Mouse (Mus musculus): Measurements from ENCODE around the gene D130043K22Rik. TPM values are rescaled to one million over a fixed set of nuclear protein-coding genes. Genes with fewer than 3 reads are reported as not detected.

Gene D130043K22Rik
- total RNA-seq, 2 experiments from 2014 or later, result 0.34 TPM; not detected in 1

DNA sequence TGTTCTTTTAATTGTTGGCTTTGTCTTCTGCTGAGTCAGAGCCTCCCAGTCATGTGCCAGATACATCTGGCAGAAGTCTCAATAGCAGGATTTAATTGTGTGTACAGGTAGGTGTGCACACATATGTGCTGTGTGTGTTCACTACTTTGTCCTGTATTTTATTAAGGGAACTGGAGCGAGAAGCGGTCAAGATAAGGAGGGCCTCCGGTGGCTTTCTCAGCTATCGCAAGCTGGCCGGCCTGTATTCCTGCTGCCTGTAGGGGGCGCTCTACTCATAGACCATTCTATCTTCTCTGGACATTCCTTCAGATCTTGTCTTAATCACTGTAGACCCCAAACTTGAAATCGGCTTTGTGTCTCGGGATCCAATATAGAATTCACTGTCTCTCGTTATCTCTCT, 93.7 kb downstream of the D130043K22Rik start:
- no peak for ATAC-seq (replicated peaks; ENCODE audit: low FRiP score, poor library complexity, severe bottlenecking)

DNA sequence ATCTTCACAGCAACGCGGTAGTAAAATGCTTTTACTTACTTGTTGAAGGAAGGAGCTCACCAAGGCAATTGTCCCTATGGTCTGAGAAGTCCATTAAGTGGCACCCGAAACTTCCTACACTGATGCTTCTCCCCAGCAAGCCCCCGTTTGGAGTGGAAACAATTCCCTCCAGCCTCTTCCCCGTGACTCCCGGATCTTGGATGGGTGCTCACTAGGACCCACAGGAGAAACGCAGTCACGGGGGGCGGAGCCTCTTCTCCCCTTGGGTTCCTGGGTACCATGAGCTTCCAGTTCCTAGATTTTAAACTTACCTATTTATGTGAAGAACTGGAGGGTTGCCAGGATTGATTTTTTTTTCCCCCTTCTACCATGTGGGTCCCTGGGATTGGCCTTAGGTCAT, 94.5 kb downstream of the D130043K22Rik start:
- ATAC-seq (replicated peaks; ENCODE audit: low FRiP score, poor library complexity, severe bottlenecking), result no peak

DNA sequence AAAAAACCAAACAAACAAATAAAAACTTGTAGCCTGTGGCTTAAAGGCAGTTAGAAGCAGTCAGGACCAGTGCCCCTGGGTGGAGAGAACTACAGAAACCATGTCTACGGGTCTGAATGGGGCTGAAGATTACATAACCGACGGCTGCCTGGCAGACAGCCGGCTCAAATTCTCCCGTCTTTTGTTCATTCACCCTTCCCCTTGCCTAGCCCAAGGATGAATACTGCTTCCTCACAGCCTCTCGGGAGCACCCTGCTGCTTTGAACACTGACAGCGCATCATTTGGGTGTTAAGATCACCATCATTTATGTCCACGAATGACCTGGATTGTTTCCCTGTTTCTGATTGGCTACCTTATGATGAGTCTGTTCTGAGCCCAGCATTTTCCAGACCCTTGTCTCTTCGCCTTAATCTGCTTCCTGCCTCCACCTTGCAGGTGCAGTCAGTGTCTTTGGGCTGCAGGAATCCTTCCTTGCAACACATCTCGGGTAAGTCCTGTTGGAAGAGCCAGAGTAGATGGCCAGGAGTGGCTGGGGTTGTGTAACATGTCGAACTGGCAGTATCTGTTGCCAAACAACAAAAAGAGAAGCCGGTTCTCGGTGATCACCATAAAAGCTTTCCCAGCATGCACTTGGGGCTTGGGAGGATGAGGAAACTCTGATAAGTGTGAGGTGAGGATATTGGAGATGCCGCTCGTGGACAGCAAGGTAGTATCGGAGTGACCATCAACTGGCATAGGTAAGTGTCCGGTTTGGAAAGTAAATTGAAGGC, 97.8 kb downstream of the D130043K22Rik start, which contains the start of gene Gpld1:
Gpld1 (plus strand) TSS at position 641 of the 771 bp plus-strand sequence.
- ATAC-seq (replicated peaks; ENCODE audit: low FRiP score, poor library complexity, severe bottlenecking), result no peak

DNA sequence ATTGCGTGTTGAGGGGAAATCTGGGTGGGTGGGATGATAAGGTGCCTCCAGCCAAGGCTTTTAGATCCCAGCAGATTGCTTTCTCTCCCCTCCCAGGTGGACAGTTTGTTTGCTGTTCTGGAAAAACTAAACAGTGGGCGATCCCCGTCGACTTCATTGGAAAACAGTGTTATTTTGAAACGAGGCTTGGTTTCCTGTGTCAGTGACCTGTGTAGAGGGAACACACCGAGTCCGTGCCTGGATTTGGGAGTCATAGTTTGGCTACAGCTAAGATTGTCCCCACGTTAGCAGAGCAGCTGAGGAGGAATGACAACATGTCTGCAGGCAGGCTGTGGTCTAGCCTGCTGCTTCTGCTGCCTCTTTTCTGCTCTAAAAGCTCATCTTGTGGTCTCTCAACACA, 98.4 kb downstream of the D130043K22Rik start:
- no peak for ATAC-seq (replicated peaks; ENCODE audit: low FRiP score, poor library complexity, severe bottlenecking)

DNA sequence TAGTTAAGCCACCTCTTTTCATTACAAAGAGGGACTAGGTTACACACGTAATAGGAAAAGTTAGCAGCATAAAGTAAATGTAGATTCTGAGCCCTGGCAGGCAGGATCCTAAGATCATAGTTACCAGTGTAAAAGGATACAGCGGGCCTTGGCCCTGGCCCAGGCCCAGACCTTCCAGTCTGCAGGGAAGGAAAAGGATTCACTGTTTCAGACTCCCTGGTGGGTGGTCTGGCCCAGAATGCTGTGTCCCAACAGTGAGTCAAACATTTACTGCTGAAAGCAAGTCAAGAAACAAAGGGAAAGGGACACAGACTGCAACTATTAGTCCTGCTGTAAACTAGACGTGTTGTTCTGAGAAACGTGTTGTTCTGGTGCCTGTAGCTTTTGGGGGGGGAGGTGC, 100.6 kb downstream of the D130043K22Rik start:
- ATAC-seq (replicated peaks; ENCODE audit: low FRiP score, poor library complexity, severe bottlenecking), result no peak

DNA sequence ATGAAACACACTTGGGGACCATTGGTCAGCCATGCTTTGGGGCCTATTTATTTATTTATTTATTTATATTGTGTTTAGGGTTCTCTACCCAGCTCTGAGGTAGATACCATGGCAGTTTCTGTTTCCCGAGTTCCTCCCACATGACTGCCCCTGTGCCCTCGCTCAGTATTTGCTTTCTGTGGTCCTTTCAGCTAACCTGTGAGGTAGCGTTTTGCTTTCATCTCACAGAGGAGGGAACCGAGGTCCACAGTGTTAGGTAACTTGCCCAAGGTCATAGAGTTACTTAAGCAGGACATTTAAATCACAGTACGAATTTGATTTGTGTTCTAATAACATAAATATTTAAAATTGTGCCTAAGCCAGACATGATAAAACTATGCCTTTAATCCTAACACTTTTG, 102.2 kb downstream of the D130043K22Rik start:
- ATAC-seq (replicated peaks; ENCODE audit: low FRiP score, poor library complexity, severe bottlenecking), result no peak

DNA sequence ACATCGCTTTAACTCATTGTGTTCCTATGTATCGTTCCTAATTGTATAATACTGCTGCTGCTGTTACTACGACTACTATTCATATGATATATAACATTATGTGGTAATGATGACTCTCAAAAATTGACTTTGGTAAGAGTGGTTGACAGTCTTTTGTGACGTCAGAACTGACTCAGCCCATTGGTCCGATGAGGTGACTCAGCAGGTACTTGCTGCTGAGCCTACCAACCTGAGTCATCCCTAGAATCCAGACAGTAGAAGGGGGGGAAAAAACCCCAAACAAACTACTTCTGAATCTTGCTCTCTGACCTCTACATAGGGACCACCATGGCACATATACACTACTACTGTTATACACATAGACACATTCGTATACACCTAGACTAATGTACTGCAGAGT, 103.9 kb downstream of the D130043K22Rik start:
- no peak for ATAC-seq (replicated peaks; ENCODE audit: low FRiP score, poor library complexity, severe bottlenecking)

Other genes with a start within 250 kb of the D130043K22Rik start
- not detected in 2 replicates for gene Armh2, start 103.9 kb upstream of the D130043K22Rik start, total RNA-seq (2015; ENCODE audit: low replicate concordance)
- 2.0 TPM in 1 of 2 replicates, not detected in the other for gene Armh2, start 103.9 kb upstream of the D130043K22Rik start, total RNA-seq (2017; ENCODE audit: low replicate concordance)
- gene Gmnn, start 83.2 kb upstream of the D130043K22Rik start, total RNA-seq (2015; ENCODE audit: low replicate concordance), result 87.6 and 105 TPM in 2 replicates
- 108 and 135 TPM in 2 replicates for gene Gmnn, start 83.2 kb upstream of the D130043K22Rik start, total RNA-seq (2017; ENCODE audit: low replicate concordance)
- 110 and 132 TPM in 2 replicates for gene BC005537, start 43.5 kb upstream of the D130043K22Rik start, total RNA-seq (2015; ENCODE audit: low replicate concordance)
- 106 and 118 TPM in 2 replicates for gene BC005537, start 43.5 kb upstream of the D130043K22Rik start, total RNA-seq (2017; ENCODE audit: low replicate concordance)
- 27.8 and 32.5 TPM in 2 replicates for gene Acot13, start 13.6 kb upstream of the D130043K22Rik start, total RNA-seq (2015; ENCODE audit: low replicate concordance)
- 12.4 and 17.3 TPM in 2 replicates for gene Acot13, start 13.6 kb upstream of the D130043K22Rik start, total RNA-seq (2017; ENCODE audit: low replicate concordance)
- gene Tdp2, start 13.5 kb upstream of the D130043K22Rik start, total RNA-seq (2015; ENCODE audit: low replicate concordance), result 16.3 and 25.7 TPM in 2 replicates
- 16.3 and 17.6 TPM in 2 replicates for gene Tdp2, start 13.5 kb upstream of the D130043K22Rik start, total RNA-seq (2017; ENCODE audit: low replicate concordance)
- gene Aldh5a1, start 92.5 kb downstream of the D130043K22Rik start, total RNA-seq (2015; ENCODE audit: low replicate concordance), result 0.21 and 0.38 TPM in 2 replicates
- gene Aldh5a1, start 92.5 kb downstream of the D130043K22Rik start, total RNA-seq (2017; ENCODE audit: low replicate concordance), result 0.56 TPM in 1 of 2 replicates, not detected in the other
- not detected in 2 replicates for gene Gpld1, start 98.0 kb downstream of the D130043K22Rik start, total RNA-seq (2015; ENCODE audit: low replicate concordance)
- gene Gpld1, start 98.0 kb downstream of the D130043K22Rik start, total RNA-seq (2017; ENCODE audit: low replicate concordance), result not detected in 2 replicates
- 4.4 and 5.4 TPM in 2 replicates for gene Mrs2, start 175.2 kb downstream of the D130043K22Rik start, total RNA-seq (2015; ENCODE audit: low replicate concordance)
- gene Mrs2, start 175.2 kb downstream of the D130043K22Rik start, total RNA-seq (2017; ENCODE audit: low replicate concordance), result 3.2 and 3.8 TPM in 2 replicates
- gene Dcdc2a, start 210.9 kb downstream of the D130043K22Rik start, total RNA-seq (2015; ENCODE audit: low replicate concordance), result not detected in 2 replicates
- 0.14 TPM in 1 of 2 replicates, not detected in the other for gene Dcdc2a, start 210.9 kb downstream of the D130043K22Rik start, total RNA-seq (2017; ENCODE audit: low replicate concordance)